8 mouse cellular contexts compared by ENCODE assay signal in the genomic region with DNA sequence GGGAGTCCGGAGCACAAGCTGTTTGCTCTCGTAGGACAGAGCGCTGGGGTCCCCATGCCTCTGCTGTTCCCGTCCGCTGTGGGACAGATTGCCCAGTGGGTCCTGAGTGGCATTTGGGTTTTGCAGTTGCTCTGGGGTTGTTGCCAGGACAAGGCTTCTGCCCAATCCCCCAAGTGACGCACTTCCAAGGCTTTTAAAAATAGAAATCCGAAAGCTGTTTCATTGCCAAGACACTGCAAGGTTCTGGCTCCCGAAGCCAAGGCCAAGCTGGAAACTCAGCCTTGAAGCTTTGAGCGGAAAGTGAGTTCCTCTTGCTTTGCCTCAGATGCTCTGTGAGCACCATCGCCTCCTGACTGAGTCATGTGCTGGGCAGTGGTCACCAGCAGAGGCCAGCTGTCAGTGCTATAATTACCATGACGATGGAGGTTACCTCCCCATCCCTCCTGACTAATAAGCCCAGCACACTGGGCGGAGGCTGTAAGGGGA. TPM values are rescaled to one million over a fixed set of nuclear protein-coding genes. Genes with fewer than 3 reads are reported as not detected.
DNase-seq lines count a peak whose midpoint lies in the region; ATAC-seq lines count a peak whose summit lies in the region.

No protein-coding gene starts in this region.

- DNase-seq in layer of hippocampus, adult 11-12 months (ENCODE audit: low spot score): peak; percentile 53
- no peak for DNase-seq in layer of hippocampus, adult 9-10 months (ENCODE audit: low spot score)
- DNase-seq in cerebellum, adult 11-12 months: peak; percentile 91
- peak; percentile 86 for DNase-seq in heart, adult 8-10 months (ENCODE audit: low spot score)
- peak; percentile 36 to 51 for DNase-seq in kidney, postnatal 4 days
- DNase-seq in lung, postnatal 4 days: peak; percentile 64 to 85
- DNase-seq in retina, postnatal 1 day: no peak

- ATAC-seq in CD4-positive, CD25-positive, alpha-beta regulatory T cell, adult 4 months: no peak

RNA-seq across cellular contexts. Expression of a gene that starts 54.7 kb away (rescaled TPM):
- 10 to 100 TPM; 28.4 to 41.6 (median 30.4) TPM for total RNA-seq in heart, adult 8-10 months (2022)
- polyA plus RNA-seq in CD4-positive, CD25-positive, alpha-beta regulatory T cell, adult 4 months (2017; shearing (Covaris generic)): not detected

Comparison
In these comparisons a context has a peak if more than half of its experiments do, and no peak if none do; other contexts are left out.
1. DNase-seq: peak in layer of hippocampus, adult 11-12 months (single experiment), cerebellum, adult 11-12 months (single experiment), heart, adult 8-10 months (single experiment), kidney, postnatal 4 days (2 of 2) and lung, postnatal 4 days (2 of 2); none in layer of hippocampus, adult 9-10 months (single experiment) and retina, postnatal 1 day (single experiment).